Mouse (Mus musculus) bone marrow macrophage, adult 2 months (primary cell): Measurements from ENCODE around the gene Pde8b.

Experiments used
- CTCF ChIP-seq: IDR thresholded peaks from 2 replicates; pipeline ENCODE4 v1.5.1; 2012; ENCODE audit warnings: low read depth, mild to moderate bottlenecking, low read length, moderate library complexity
- POLR2A ChIP-seq: IDR thresholded peaks from 2 replicates; pipeline ENCODE4 v1.6.1; 2012; ENCODE audit warnings: mild to moderate bottlenecking, low read depth, low read length, borderline replicate concordance

GRCm38 (mm10) chr13:95221882-95222568 is 28.1 kb downstream of the Pde8b start:
- TF ChIP-seq POLR2A, result no peak
- TF ChIP-seq CTCF, result no peak
